Mouse (Mus musculus) lung, embryonic 14.5 days (tissue): ENCODE measurements around the gene Cox20. TPM values are rescaled to one million over a fixed set of nuclear protein-coding genes. Genes with fewer than 3 reads are reported as not detected.

Experiments used
- ATAC-seq: fragments of 200-750 bp; cut with Nextera tagmentation; 2 replicates; pipeline ENCODE4 v1.8.0; 2017; ENCODE audit warnings: mild to moderate bottlenecking, moderate TSS enrichment, moderate library complexity; ENCODE audit not compliant: insufficient read depth
- DNase-seq: peaks from one replicate; pipeline ENCODE4 v3.0.0-alpha.2; 2015
- H3K27ac ChIP-seq: fragments of 300-500 bp; sonication (generic); 2 replicates; pipeline ENCODE4 v1.5.1; 2014; ENCODE audit warnings: low read depth, mild to moderate bottlenecking, moderate library complexity
- H3K27me3 ChIP-seq: fragments of 300-500 bp; sonication (generic); 2 replicates; pipeline ENCODE4 v1.6.1; 2014; ENCODE audit warnings: low read length, control low read depth; ENCODE audit not compliant: insufficient read depth
- H3K36me3 ChIP-seq: fragments of 300-500 bp; sonication (generic); 2 replicates; pipeline ENCODE4 v1.6.1; 2014; ENCODE audit warnings: control low read depth; ENCODE audit not compliant: insufficient read depth
- H3K4me1 ChIP-seq: fragments of 300-500 bp; sonication (generic); 2 replicates; pipeline ENCODE4 v1.6.1; 2014; ENCODE audit warnings: antibody characterized with exemption, control low read depth; ENCODE audit not compliant: insufficient read depth
- H3K4me2 ChIP-seq: fragments of 300-500 bp; sonication (generic); 2 replicates; pipeline ENCODE4 v1.6.1; 2014; ENCODE audit warnings: mild to moderate bottlenecking
- H3K4me3 ChIP-seq: fragments of 300-500 bp; sonication (generic); 2 replicates; pipeline ENCODE4 v1.5.1; 2014; ENCODE audit warnings: low read depth, low read length
- H3K9ac ChIP-seq: fragments of 300-500 bp; sonication (generic); 2 replicates; pipeline ENCODE4 v1.6.1; 2014
- H3K9me3 ChIP-seq: fragments of 300-500 bp; sonication (generic); 2 replicates; pipeline ENCODE4 v1.6.1; 2016; ENCODE audit warnings: low read depth, low read length, control low read depth
- CTCF ChIP-seq: IDR thresholded peaks from 2 replicates; pipeline ENCODE4 v1.5.1; 2016; ENCODE audit warnings: antibody characterized with exemption, low read depth
- WGBS: fragments of 180-500 bp; shearing (Covaris S2); extraction: QIAGEN DNeasy Blood & Tissue Kit; methylation state at CpG from one replicate; pipeline ENCODE4 v1.1.7; 2014; 5-methylcytosine and 5-hydroxymethylcytosine counted together
- microRNA-seq: library from miRNA; unstranded; fragments of <30 nt; microRNA quantifications from one replicate; pipeline ENCODE4, GENCODE M21; 2016; ENCODE audit warnings: borderline number of aligned reads
- polyA plus RNA-seq: library from polyadenylated mRNA; unstranded; fragments of >200 nt; fragmentation: Nextera tagmentation; extraction: Ambion mirVana; gene quantifications from 2 replicates; pipeline ENCODE4 v1.2.1, GENCODE M21; 2014

The Cox20 gene
- polyA plus RNA-seq, 1 experiment from 2014 or later, result 124 TPM

GRCm38 (mm10) chr1:178368548-178369271 is 49.8 kb downstream of the Cox20 start:
- WGBS, result 2% methylated on average over 36 of the region's 36 CpGs
- Histone ChIP-seq H3K36me3 (no peaks in the 10 kb centered on the region), H3K4me2 (peak overlapping the region; percentile 88), H3K27ac (peak overlapping the region; percentile 79), H3K27me3 (no peaks in the 10 kb centered on the region), H3K9ac (peak overlapping the region; percentile 54), H3K4me3 (peak overlapping the region; percentile 48), H3K9me3 (no peaks in the 10 kb centered on the region), H3K4me1 (0 out of 2 replicates have a peak, but pooled peaks cover 2% of the 10 kb centered on the region)
- no peak for TF ChIP-seq CTCF
- ATAC-seq (peak; percentile 97), DNase-seq (peak; percentile 94)

- ATAC-seq (peak; percentile 86), DNase-seq (peak; percentile 64)
- Histone ChIP-seq H3K4me1 (0 out of 2 replicates have a peak, but pooled peaks cover 2% of the 10 kb centered on the region), H3K4me3 (peak overlapping the region; percentile 48), H3K36me3 (no peaks in the 10 kb centered on the region), H3K9me3 (no peaks in the 10 kb centered on the region), H3K4me2 (peak overlapping the region; percentile 88), H3K27me3 (no peaks in the 10 kb centered on the region), H3K9ac (peak overlapping the region; percentile 54), H3K27ac (peak overlapping the region; percentile 79)
- no peak for TF ChIP-seq CTCF
- 1% methylated on average over 11 of the region's 11 CpGs for WGBS
Observed at GRCm38 (mm10) chr1:178369272-178369651, 50.3 kb downstream of the Cox20 start.

Small RNA genes lying within 50 kb of the gene (microRNA-seq; reads per million reads assigned to microRNA genes)
- gene Gm27458, result not detected

Other genes starting within 250 kb of the Cox20 start
- 24.7 and 26.1 TPM in 2 replicates for gene Desi2, start 131.7 kb upstream of the Cox20 start, polyA plus RNA-seq
- gene Hnrnpu, start 18.7 kb downstream of the Cox20 start, polyA plus RNA-seq, result 593 and 647 TPM in 2 replicates
- gene Efcab2, start 87.0 kb downstream of the Cox20 start, polyA plus RNA-seq, result 3.3 and 6.2 TPM in 2 replicates
- 1.5 and 2.2 TPM in 2 replicates for gene Kif26b, start 210.0 kb downstream of the Cox20 start, polyA plus RNA-seq